25 mouse cellular contexts compared by ENCODE assay signal in the genomic region with DNA sequence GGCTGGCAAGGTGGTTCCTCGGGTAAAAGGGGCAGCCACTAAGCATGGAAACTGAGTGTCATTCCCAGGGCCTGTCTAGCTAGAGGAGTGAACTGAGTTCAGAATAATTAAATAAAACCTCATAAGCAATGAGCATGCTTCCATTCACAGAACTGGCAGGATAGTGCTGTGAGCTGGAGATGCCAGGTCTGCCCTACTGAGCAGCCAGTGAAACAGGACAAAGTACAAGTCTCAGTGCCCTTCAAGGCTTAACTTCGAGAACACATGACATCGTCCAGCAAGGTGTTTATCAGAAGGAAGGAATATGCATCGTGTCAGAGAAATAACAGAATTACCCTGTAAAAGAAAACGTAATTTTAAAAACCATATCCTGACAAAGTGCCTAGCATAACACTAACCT. TPM values are rescaled to one million over a fixed set of nuclear protein-coding genes. Genes with fewer than 3 reads are reported as not detected.
DNase-seq lines count a peak whose midpoint lies in the region; ATAC-seq and TF ChIP-seq lines count a peak whose summit lies in the region.
"Had no signal": no experiment of that assay in that cellular context is flagged by ENCODE, and none has a peak within 500 bp of the region (broad histone marks: within the 10 kb centered on the region; RNA-seq: fewer than 3 reads in every experiment).

No protein-coding gene starts in this region.

- TF ChIP-seq CTCF in liver, adult 2 months (IDR thresholded peaks at IDR 0.05; ENCODE audit: low read depth, low read length): no peak

- H3K9me3 ChIP-seq in liver, embryonic 11.5 days (ENCODE audit: control insufficient read depth, low read length): no peaks in the 10 kb centered on the region
- H3K9me3 ChIP-seq: embryonic facial prominence, embryonic 10.5 days; embryonic facial prominence, embryonic 12.5 days; forebrain, embryonic 13.5 days; forebrain, embryonic 15.5 days had no signal

- peak overlapping the region; percentile 33; the same call in 1 of the 2 replicates for H3K27ac ChIP-seq in liver, adult 2 months (replicated peaks; ENCODE audit: insufficient read depth, low read depth, low read length)
- no peak overlapping the region for H3K27ac ChIP-seq in liver, embryonic 11.5 days (ENCODE audit: low read depth, low read length)
- H3K27ac ChIP-seq: embryonic facial prominence, embryonic 10.5 days; embryonic facial prominence, embryonic 12.5 days; forebrain, embryonic 13.5 days; forebrain, embryonic 15.5 days had no signal

- TF ChIP-seq POLR2A in liver, adult 2 months (IDR thresholded peaks at IDR 0.05; ENCODE audit: extremely low read depth, insufficient read depth, low read length): no peak

- H3K9ac ChIP-seq in liver, adult 2 months (ENCODE audit: low read depth, low read length): no peak overlapping the region
- H3K9ac ChIP-seq in liver, embryonic 11.5 days (ENCODE audit: low read depth, low read length): no peak overlapping the region
- H3K9ac ChIP-seq: embryonic facial prominence, embryonic 12.5 days; forebrain, embryonic 13.5 days; forebrain, embryonic 15.5 days had no signal

- no peaks in the 10 kb centered on the region for H3K79me2 ChIP-seq in liver, adult 2 months (ENCODE audit: control insufficient read depth, insufficient read depth, low read length)

- peak; percentile 30 for DNase-seq in kidney, adult 9 months
- no peak for DNase-seq in kidney, postnatal 4 days
- DNase-seq in liver, adult 2 months (ENCODE audit: extremely low read depth, low read depth, low spot score): peak; percentile 80
- no peak for DNase-seq in liver, embryonic 11.5 days (ENCODE audit: low spot score)
- DNase-seq in Muller cell, postnatal 12 days (ENCODE audit: inconsistent ontology term): peak; percentile 32
- DNase-seq: adrenal gland, adult 8-10 months; adrenal gland, postnatal 36 days; cerebellum, adult 11-12 months; cerebellum, adult 2 months; cerebellum, adult 9-10 months; cerebellum, postnatal 25 days had no signal

- H3K4me3 ChIP-seq in liver, adult 2 months (ENCODE audit: insufficient read depth, low read depth, low read length): no peak overlapping the region
- no peak overlapping the region for H3K4me3 ChIP-seq in liver, embryonic 11.5 days (ENCODE audit: low read depth, low read length)
- H3K4me3 ChIP-seq: embryonic facial prominence, embryonic 10.5 days; embryonic facial prominence, embryonic 12.5 days; forebrain, embryonic 13.5 days; forebrain, embryonic 15.5 days had no signal

- no peak for ATAC-seq in liver, embryonic 11.5 days (replicated peaks; ENCODE audit: low FRiP score)
- ATAC-seq in inflammation-experienced regulatory T-cells, adult 6 months: no peak
- ATAC-seq: activated CD4-positive, CD25-positive, alpha-beta regulatory T cell, adult 4 months; forebrain, embryonic 13.5 days; forebrain, embryonic 15.5 days; Patski had no signal

- 43% methylated on average over 5 of the region's 5 CpGs for WGBS in liver, adult 2 months
- WGBS in liver, embryonic 11.5 days: 83% methylated on average over 5 of the region's 5 CpGs

- H3K4me1 ChIP-seq in liver, adult 2 months (ENCODE audit: control insufficient read depth, insufficient read depth, low read length): peaks cover 26% of the 10 kb centered on the region
- peaks cover 2% of the 10 kb centered on the region for H3K4me1 ChIP-seq in liver, embryonic 11.5 days (replicated peaks; ENCODE audit: control insufficient read depth, insufficient read depth, low read length)

- H3K36me3 ChIP-seq in liver, adult 2 months (ENCODE audit: control insufficient read depth, insufficient read depth, low read length): 0 out of 2 replicates have a peak, but pooled peaks cover 2% of the 10 kb centered on the region
- no peaks in the 10 kb centered on the region for H3K36me3 ChIP-seq in liver, embryonic 11.5 days (ENCODE audit: control insufficient read depth, insufficient read depth, low read length)

- no peaks in the 10 kb centered on the region for H3K27me3 ChIP-seq in liver, adult 2 months (ENCODE audit: control insufficient read depth, insufficient read depth, low read length)
- H3K27me3 ChIP-seq in liver, embryonic 11.5 days (replicated peaks; ENCODE audit: control insufficient read depth, insufficient read depth, low read length): no peaks in the 10 kb centered on the region
- H3K27me3 ChIP-seq: embryonic facial prominence, embryonic 12.5 days; forebrain, embryonic 13.5 days; forebrain, embryonic 15.5 days; Patski had no signal

- H3K4me2 ChIP-seq in liver, embryonic 11.5 days: no peak overlapping the region
- H3K4me2 ChIP-seq: embryonic facial prominence, embryonic 12.5 days; forebrain, embryonic 13.5 days; forebrain, embryonic 15.5 days had no signal

RNA-seq across cellular contexts. Expression of gene Gja10, which starts 29.0 kb away (rescaled TPM):
- total RNA-seq in liver, adult 2 months (2014; rRNA removed): 0.18 TPM in 1 of 2 replicates, not detected in the other
- 0.07 and 0.16 TPM in 2 replicates for polyA plus RNA-seq in liver, adult 2 months (2012; rRNA removed)
- 0.09 TPM in 1 of 2 replicates, not detected in the other for polyA plus RNA-seq in liver, embryonic 11.5 days (2014; fragmentation: Nextera tagmentation; extraction: Ambion mirVana)
- not detected for polyA plus RNA-seq in inflammation-experienced regulatory T-cells, adult 6 months (2017; shearing (Covaris generic))
- total RNA-seq: adrenal gland, adult 18-20 months; adrenal gland, adult 8-10 months; adrenal gland, postnatal 14 days; adrenal gland, postnatal 36 days; MEL had no signal
- polyA plus RNA-seq: activated CD4-positive, CD25-positive, alpha-beta regulatory T cell, adult 4 months; C2C12; cerebellum, adult 2 months; cortical plate, adult 2 months; embryonic facial prominence, embryonic 14.5 days; forebrain, embryonic 11.5 days; forebrain, embryonic 13.5 days; forebrain, embryonic 15.5 days; Patski had no signal

RNA-seq across cellular contexts. Expression of gene Casp8ap2, which starts 41.7 kb away (rescaled TPM):
- 2.8 and 4.7 TPM in 2 replicates for total RNA-seq in liver, adult 2 months (2014; rRNA removed)
- polyA plus RNA-seq in liver, adult 2 months (2012; rRNA removed): 0.58 and 0.97 TPM in 2 replicates
- polyA plus RNA-seq in liver, embryonic 11.5 days (2014; fragmentation: Nextera tagmentation; extraction: Ambion mirVana): 43.2 and 48.2 TPM in 2 replicates
- 10 to 100 TPM; 37.4 to 47.1 (median 46.6) TPM for polyA plus RNA-seq in inflammation-experienced regulatory T-cells, adult 6 months (2017; shearing (Covaris generic))

Comparison
In these comparisons a context has a peak if more than half of its experiments do, and no peak if none do; other contexts are left out.
1. DNase-seq: peak in kidney, adult 9 months (single experiment), liver, adult 2 months (single experiment) and Muller cell, postnatal 12 days (single experiment); none in kidney, postnatal 4 days (0 of 2) and liver, embryonic 11.5 days (single experiment).
2. RNA of gene Casp8ap2, which starts 41.7 kb away (polyA plus RNA-seq): 37.4 to 47.1 TPM in inflammation-experienced regulatory T-cells, adult 6 months and 43.2 to 48.2 TPM in liver, embryonic 11.5 days; 0.58 to 0.97 TPM in liver, adult 2 months; every median in the first group is over 10 times any median in the second.